Comparison of ENCODE assay signal across 8 mouse cellular contexts in genomic region chr8:116980117-116980516, GRCm38 (mm10). TPM values are rescaled to one million over a fixed set of nuclear protein-coding genes. Genes with fewer than 3 reads are reported as not detected.
A peak's percentile ranks its signal among the peaks of the same experiment; 100 is the strongest.
DNase-seq lines count a peak whose midpoint lies in the region; ATAC-seq lines count a peak whose summit lies in the region.

No protein-coding gene starts in this region.

- no peak overlapping the region for H3K9ac ChIP-seq in embryonic facial prominence, embryonic 14.5 days (ENCODE audit: low read depth, low read length)

- peaks cover 14% of the 10 kb centered on the region for H3K36me3 ChIP-seq in embryonic facial prominence, embryonic 14.5 days (ENCODE audit: control insufficient read depth, insufficient read depth, low read length)
- H3K36me3 ChIP-seq in limb, embryonic 10.5 days = peaks cover 40% of the 10 kb centered on the region

- peaks cover 4% of the 10 kb centered on the region; the same call in 1 of the 2 replicates for H3K4me1 ChIP-seq in embryonic facial prominence, embryonic 14.5 days (ENCODE audit: control insufficient read depth, insufficient read depth, low read length)
- H3K4me1 ChIP-seq in limb, embryonic 10.5 days = peaks cover 27% of the 10 kb centered on the region

- peak overlapping the region; percentile 18; the same call in 1 of the 2 replicates for H3K4me2 ChIP-seq in embryonic facial prominence, embryonic 14.5 days (ENCODE audit: low read depth, low read length)

- DNase-seq in ovary, postnatal 36 days (ENCODE audit: low spot score) = peak; percentile 21
- no peak for DNase-seq in ovary, postnatal 10 days (ENCODE audit: low spot score)
- DNase-seq in adrenal gland, postnatal 25 days = peak; percentile 43
- DNase-seq in embryonic facial prominence, embryonic 14.5 days (ENCODE audit: low spot score) = peak; percentile 79
- DNase-seq in kidney, adult 11 months = peak; percentile 34
- peak; percentile 74 for DNase-seq in limb, embryonic 10.5 days (ENCODE audit: low spot score)
- DNase-seq in naive thymus-derived CD4-positive, alpha-beta T cell, adult 2 months (ENCODE audit: low read depth) = peak; percentile 86
- peak; percentile 79 for DNase-seq in thymus, postnatal 0 days (ENCODE audit: low spot score)

- H3K27me3 ChIP-seq in embryonic facial prominence, embryonic 14.5 days (replicated peaks; ENCODE audit: control insufficient read depth, insufficient read depth, low read length) = no peaks in the 10 kb centered on the region
- H3K27me3 ChIP-seq in limb, embryonic 10.5 days (ENCODE audit: low read depth, poor library complexity, severe bottlenecking) = no peaks in the 10 kb centered on the region

- 21% methylated on average over 4 of the region's 4 CpGs for WGBS in embryonic facial prominence, embryonic 14.5 days
- 29% methylated on average over 4 of the region's 4 CpGs for WGBS in limb, embryonic 10.5 days

- H3K4me3 ChIP-seq in embryonic facial prominence, embryonic 14.5 days (ENCODE audit: low read depth, low read length) = no peak overlapping the region
- no peak overlapping the region for H3K4me3 ChIP-seq in limb, embryonic 10.5 days

- H3K27ac ChIP-seq in embryonic facial prominence, embryonic 14.5 days (replicated peaks; ENCODE audit: low read depth, low read length) = no peak overlapping the region
- H3K27ac ChIP-seq in limb, embryonic 10.5 days = no peak overlapping the region

- ATAC-seq in embryonic facial prominence, embryonic 14.5 days (ENCODE audit: low read depth) = no peak

- no peaks in the 10 kb centered on the region for H3K9me3 ChIP-seq in embryonic facial prominence, embryonic 14.5 days (ENCODE audit: control insufficient read depth, low read length)
- H3K9me3 ChIP-seq in limb, embryonic 10.5 days (replicated peaks) = no peaks in the 10 kb centered on the region

RNA-seq across cellular contexts. Expression of gene 1700030J22Rik, which starts 1.4 kb away (rescaled TPM):
- 2.2 and 3.8 TPM in 2 replicates for total RNA-seq in adrenal gland, postnatal 25 days (2021)
- 1.2 and 2.4 TPM in 2 replicates for polyA plus RNA-seq in embryonic facial prominence, embryonic 14.5 days (2014; fragmentation: Nextera tagmentation; extraction: Ambion mirVana)
- polyA plus RNA-seq in limb, embryonic 10.5 days (2016; fragmentation: Nextera tagmentation; extraction: Ambion mirVana) = 1.5 and 2.3 TPM in 2 replicates
- 0.69 and 0.95 TPM in 2 replicates for polyA plus RNA-seq in thymus, postnatal 0 days (2015; fragmentation: Nextera tagmentation; extraction: Ambion mirVana)

RNA-seq across cellular contexts. Expression of gene Gcsh, which starts 13.2 kb away (rescaled TPM):
- total RNA-seq in adrenal gland, postnatal 25 days (2021) = 93.1 and 118 TPM in 2 replicates
- 105 and 116 TPM in 2 replicates for polyA plus RNA-seq in embryonic facial prominence, embryonic 14.5 days (2014; fragmentation: Nextera tagmentation; extraction: Ambion mirVana)
- 175 and 200 TPM in 2 replicates for polyA plus RNA-seq in limb, embryonic 10.5 days (2016; fragmentation: Nextera tagmentation; extraction: Ambion mirVana)
- polyA plus RNA-seq in thymus, postnatal 0 days (2015; fragmentation: Nextera tagmentation; extraction: Ambion mirVana) = 80.0 and 83.9 TPM in 2 replicates

RNA-seq across cellular contexts. Expression of gene Atmin, which starts 36.9 kb away (rescaled TPM):
- 20.6 and 23.8 TPM in 2 replicates for total RNA-seq in adrenal gland, postnatal 25 days (2021)
- 11.1 and 12.7 TPM in 2 replicates for polyA plus RNA-seq in embryonic facial prominence, embryonic 14.5 days (2014; fragmentation: Nextera tagmentation; extraction: Ambion mirVana)
- polyA plus RNA-seq in limb, embryonic 10.5 days (2016; fragmentation: Nextera tagmentation; extraction: Ambion mirVana) = 12.1 and 12.4 TPM in 2 replicates
- polyA plus RNA-seq in thymus, postnatal 0 days (2015; fragmentation: Nextera tagmentation; extraction: Ambion mirVana) = 12.5 and 13.1 TPM in 2 replicates

RNA-seq across cellular contexts. Expression of gene Cenpn, which starts 58.6 kb away (rescaled TPM):
- total RNA-seq in adrenal gland, postnatal 25 days (2021) = 7.4 and 9.6 TPM in 2 replicates
- polyA plus RNA-seq in embryonic facial prominence, embryonic 14.5 days (2014; fragmentation: Nextera tagmentation; extraction: Ambion mirVana) = 27.9 and 31.7 TPM in 2 replicates
- polyA plus RNA-seq in limb, embryonic 10.5 days (2016; fragmentation: Nextera tagmentation; extraction: Ambion mirVana) = 60.4 and 62.6 TPM in 2 replicates
- 32.2 and 35.4 TPM in 2 replicates for polyA plus RNA-seq in thymus, postnatal 0 days (2015; fragmentation: Nextera tagmentation; extraction: Ambion mirVana)

RNA-seq across cellular contexts. Expression of gene Cmc2, which starts 58.9 kb away (rescaled TPM):
- 50.7 and 55.5 TPM in 2 replicates for total RNA-seq in adrenal gland, postnatal 25 days (2021)
- polyA plus RNA-seq in embryonic facial prominence, embryonic 14.5 days (2014; fragmentation: Nextera tagmentation; extraction: Ambion mirVana) = 74.4 and 77.7 TPM in 2 replicates
- 68.6 and 70.3 TPM in 2 replicates for polyA plus RNA-seq in limb, embryonic 10.5 days (2016; fragmentation: Nextera tagmentation; extraction: Ambion mirVana)
- polyA plus RNA-seq in thymus, postnatal 0 days (2015; fragmentation: Nextera tagmentation; extraction: Ambion mirVana) = 132 and 136 TPM in 2 replicates
